Mouse (Mus musculus): ENCODE results near the gene Lrrfip2. TPM values are rescaled to one million over a fixed set of nuclear protein-coding genes. Genes with fewer than 3 reads are reported as not detected.
A peak's percentile ranks its signal among the peaks of the same experiment; 100 is the strongest.

Gene Lrrfip2
- polyA plus RNA-seq, 1 experiment: 22.3 TPM

GRCm38 (mm10) chr9:111260360-111260985 is 143.1 kb downstream of the Lrrfip2 start:
- Histone ChIP-seq H3K4me1 (ENCODE audit: control insufficient read depth, insufficient read depth, low read length) (no peaks in the 10 kb centered on the region), H3K4me3 (replicated peaks; ENCODE audit: extremely low read depth, low read depth, low read length) (no peak overlapping the region)
- 36% methylated on average over 1 of the region's 1 CpGs for WGBS
- TF ChIP-seq CTCF (IDR thresholded peaks at IDR 0.05; ENCODE audit: insufficient read depth, low read length): no peak
- TF ChIP-seq POLR2A (IDR thresholded peaks at IDR 0.05; ENCODE audit: borderline replicate concordance, extremely low read depth, low read depth, low read length): no peak
- peak; percentile 9 for DNase-seq

GRCm38 (mm10) chr9:111261356-111261755 is 144.0 kb downstream of the Lrrfip2 start:
- Histone ChIP-seq H3K4me1 (ENCODE audit: control insufficient read depth, insufficient read depth, low read length) (no peaks in the 10 kb centered on the region), H3K4me3 (replicated peaks; ENCODE audit: extremely low read depth, low read depth, low read length) (no peak overlapping the region)
- DNase-seq: no peak
- TF ChIP-seq POLR2A (IDR thresholded peaks at IDR 0.05; ENCODE audit: borderline replicate concordance, extremely low read depth, low read depth, low read length) (no peak), CTCF (IDR thresholded peaks at IDR 0.05; ENCODE audit: insufficient read depth, low read length) (no peak)
- 90% methylated on average over 4 of the region's 4 CpGs for WGBS

- TF ChIP-seq CTCF (IDR thresholded peaks at IDR 0.05; ENCODE audit: insufficient read depth, low read length) (no peak), POLR2A (IDR thresholded peaks at IDR 0.05; ENCODE audit: borderline replicate concordance, extremely low read depth, low read depth, low read length) (no peak)
- DNase-seq: no peak
- Histone ChIP-seq H3K4me3 (replicated peaks; ENCODE audit: extremely low read depth, low read depth, low read length) (no peak overlapping the region), H3K4me1 (ENCODE audit: control insufficient read depth, insufficient read depth, low read length) (peaks cover 4% of the 10 kb centered on the region; the same call in 1 of the 2 replicates)
- 98% methylated on average over 2 of the region's 2 CpGs for WGBS
Observed at GRCm38 (mm10) chr9:111267998-111268397, 150.6 kb downstream of the Lrrfip2 start.

GRCm38 (mm10) chr9:111270606-111271005 is 153.2 kb downstream of the Lrrfip2 start:
- TF ChIP-seq CTCF (IDR thresholded peaks at IDR 0.05; ENCODE audit: insufficient read depth, low read length) (no peak), POLR2A (IDR thresholded peaks at IDR 0.05; ENCODE audit: borderline replicate concordance, extremely low read depth, low read depth, low read length) (no peak)
- DNase-seq: no peak
- WGBS: 7% methylated on average over 5 of the region's 5 CpGs
- peaks cover 15% of the 10 kb centered on the region for H3K4me1 ChIP-seq (ENCODE audit: control insufficient read depth, insufficient read depth, low read length)
- H3K4me3 ChIP-seq (replicated peaks; ENCODE audit: extremely low read depth, low read depth, low read length): peak overlapping the region; percentile 89

GRCm38 (mm10) chr9:111271056-111271433 is 153.7 kb downstream of the Lrrfip2 start:
- DNase-seq: no peak
- TF ChIP-seq POLR2A (IDR thresholded peaks at IDR 0.05; ENCODE audit: borderline replicate concordance, extremely low read depth, low read depth, low read length) (no peak), CTCF (IDR thresholded peaks at IDR 0.05; ENCODE audit: insufficient read depth, low read length) (no peak)
- Histone ChIP-seq H3K4me3 (replicated peaks; ENCODE audit: extremely low read depth, low read depth, low read length) (peak overlapping the region; percentile 89), H3K4me1 (ENCODE audit: control insufficient read depth, insufficient read depth, low read length) (peaks cover 15% of the 10 kb centered on the region)
- under 1% methylated on average over 32 of the region's 32 CpGs for WGBS

GRCm38 (mm10) chr9:111271434-111272160 is 154.2 kb downstream of the Lrrfip2 start, which contains the start of the genes Mlh1 and Epm2aip1:
Gene Mlh1 (minus strand): TSS chr9:111271791.
Gene Epm2aip1 (plus strand): TSS chr9:111271929.
- Histone ChIP-seq H3K4me1 (ENCODE audit: control insufficient read depth, insufficient read depth, low read length) (peaks cover 15% of the 10 kb centered on the region), H3K4me3 (replicated peaks; ENCODE audit: extremely low read depth, low read depth, low read length) (peak within 1 kb of the TSS; percentile 89)
- peak; percentile 99 for DNase-seq
- TF ChIP-seq POLR2A (IDR thresholded peaks at IDR 0.05; ENCODE audit: borderline replicate concordance, extremely low read depth, low read depth, low read length) (peak; percentile 98), CTCF (IDR thresholded peaks at IDR 0.05; ENCODE audit: insufficient read depth, low read length) (no peak)
- under 1% methylated on average over 64 of the region's 64 CpGs for WGBS

- WGBS: 4% methylated on average over 19 of the region's 19 CpGs
- DNase-seq: no peak
Observed at GRCm38 (mm10) chr9:111272356-111272755, 155.0 kb downstream of the Lrrfip2 start.

GRCm38 (mm10) chr9:111272996-111273785 is 155.8 kb downstream of the Lrrfip2 start:
- TF ChIP-seq CTCF (IDR thresholded peaks at IDR 0.05; ENCODE audit: insufficient read depth, low read length): no peak
- no peak for TF ChIP-seq POLR2A (IDR thresholded peaks at IDR 0.05; ENCODE audit: borderline replicate concordance, extremely low read depth, low read depth, low read length)
- no peak for DNase-seq
- Histone ChIP-seq H3K4me3 (replicated peaks; ENCODE audit: extremely low read depth, low read depth, low read length) (peak overlapping the region; percentile 37), H3K4me1 (ENCODE audit: control insufficient read depth, insufficient read depth, low read length) (peaks cover 15% of the 10 kb centered on the region)
- WGBS: 47% methylated on average over 15 of the region's 15 CpGs

More at GRCm38 (mm10) chr9:111272356-111272755, 155.0 kb downstream of the Lrrfip2 start:
- Histone ChIP-seq H3K4me3 (replicated peaks; ENCODE audit: extremely low read depth, low read depth, low read length) (peak overlapping the region; percentile 74), H3K4me1 (ENCODE audit: control insufficient read depth, insufficient read depth, low read length) (peaks cover 15% of the 10 kb centered on the region)
- TF ChIP-seq POLR2A (IDR thresholded peaks at IDR 0.05; ENCODE audit: borderline replicate concordance, extremely low read depth, low read depth, low read length) (0 out of 2 replicates have a peak, but pooled peaks have one; percentile 5), CTCF (IDR thresholded peaks at IDR 0.05; ENCODE audit: insufficient read depth, low read length) (no peak)

- 30% methylated on average over 1 of the region's 1 CpGs for WGBS
- no peak overlapping the region for H3K4me3 ChIP-seq (replicated peaks; ENCODE audit: extremely low read depth, low read depth, low read length)
- DNase-seq: no peak
- H3K4me1 ChIP-seq (ENCODE audit: control insufficient read depth, insufficient read depth, low read length): peaks cover 15% of the 10 kb centered on the region
- TF ChIP-seq POLR2A (IDR thresholded peaks at IDR 0.05; ENCODE audit: borderline replicate concordance, extremely low read depth, low read depth, low read length): no peak
- TF ChIP-seq CTCF (IDR thresholded peaks at IDR 0.05; ENCODE audit: insufficient read depth, low read length): no peak
Observed at GRCm38 (mm10) chr9:111273958-111274357, 156.6 kb downstream of the Lrrfip2 start.

Data from lung, adult 2 months (tissue).